Mouse (Mus musculus): ENCODE results near the gene Ccdc183. TPM values are rescaled to one million over a fixed set of nuclear protein-coding genes. Genes with fewer than 3 reads are reported as not detected.

Ccdc183 gene
- polyA plus RNA-seq, 1 experiment from 2014 or later: 0.18 TPM

GRCm38 (mm10) chr2:25583571-25583970 lies 33.9 kb downstream of the Ccdc183 start:
- Histone ChIP-seq H3K36me3 (peaks cover 58% of the 10 kb centered on the region), H3K9me3 (no peaks in the 10 kb centered on the region), H3K4me1 (replicated peaks) (peaks cover 45% of the 10 kb centered on the region), H3K27me3 (peaks cover 28% of the 10 kb centered on the region), H3K4me3 (replicated peaks) (no peak overlapping the region), H3K27ac (no peak overlapping the region), H3K4me2 (no peak overlapping the region), H3K9ac (replicated peaks) (no peak overlapping the region)
- 79% methylated on average over 4 of the region's 4 CpGs for WGBS
- no peak for ATAC-seq (ENCODE audit: insufficient number of reproducible peaks, insufficient read depth, low FRiP score, low TSS enrichment, low read depth)

- Histone ChIP-seq H3K27me3 (peaks cover 32% of the 10 kb centered on the region), H3K36me3 (peaks cover 53% of the 10 kb centered on the region), H3K4me1 (replicated peaks) (peaks cover 50% of the 10 kb centered on the region), H3K27ac (no peak overlapping the region), H3K4me2 (no peak overlapping the region), H3K4me3 (replicated peaks) (no peak overlapping the region), H3K9me3 (no peaks in the 10 kb centered on the region), H3K9ac (replicated peaks) (peak overlapping the region; percentile 27; the same call in 1 of the 2 replicates)
- no peak for ATAC-seq (ENCODE audit: insufficient number of reproducible peaks, insufficient read depth, low FRiP score, low TSS enrichment, low read depth)
- 81% methylated on average over 6 of the region's 6 CpGs for WGBS
These were observed 34.4 kb downstream of the Ccdc183 start for GRCm38 (mm10) chr2:25583120-25583481.

GRCm38 (mm10) chr2:25582466-25583119 lies 34.9 kb downstream of the Ccdc183 start:
- WGBS: 61% methylated on average over 12 of the region's 12 CpGs
- Histone ChIP-seq H3K4me1 (replicated peaks) (peaks cover 55% of the 10 kb centered on the region), H3K27ac (no peak overlapping the region)

GRCm38 (mm10) chr2:25581901-25582301 lies 35.6 kb downstream of the Ccdc183 start:
- H3K27ac ChIP-seq: no peak overlapping the region
- peak overlapping the region; percentile 61 for H3K4me2 ChIP-seq
- peaks cover 41% of the 10 kb centered on the region for H3K36me3 ChIP-seq
- ATAC-seq (ENCODE audit: insufficient number of reproducible peaks, insufficient read depth, low FRiP score, low TSS enrichment, low read depth): no peak
- WGBS: 36% methylated on average over 6 of the region's 6 CpGs
- no peak overlapping the region for H3K9ac ChIP-seq (replicated peaks)
- H3K9me3 ChIP-seq: no peaks in the 10 kb centered on the region
- H3K4me3 ChIP-seq (replicated peaks): no peak overlapping the region
- H3K27me3 ChIP-seq: peaks cover 44% of the 10 kb centered on the region
- H3K4me1 ChIP-seq (replicated peaks): peaks cover 61% of the 10 kb centered on the region

More at GRCm38 (mm10) chr2:25582466-25583119, 34.9 kb downstream of the Ccdc183 start:
- Histone ChIP-seq H3K4me2 (no peak overlapping the region), H3K9me3 (no peaks in the 10 kb centered on the region), H3K27me3 (peaks cover 38% of the 10 kb centered on the region), H3K36me3 (peaks cover 48% of the 10 kb centered on the region), H3K4me3 (replicated peaks) (no peak overlapping the region), H3K9ac (replicated peaks) (peak overlapping the region; percentile 27; the same call in 1 of the 2 replicates)
- no peak for ATAC-seq (ENCODE audit: insufficient number of reproducible peaks, insufficient read depth, low FRiP score, low TSS enrichment, low read depth)

- no peak within 1 kb of the TSS for H3K9ac ChIP-seq (replicated peaks)
- H3K4me1 ChIP-seq (replicated peaks): peaks cover 61% of the 10 kb centered on the region
- H3K36me3 ChIP-seq: peaks cover 36% of the 10 kb centered on the region
- peak within 1 kb of the TSS; percentile 61 for H3K4me2 ChIP-seq
- WGBS: 7% methylated on average over 19 of the region's 19 CpGs
- H3K27me3 ChIP-seq: peaks cover 50% of the 10 kb centered on the region
- no peaks in the 10 kb centered on the region for H3K9me3 ChIP-seq
- peak; percentile 66 for ATAC-seq (ENCODE audit: insufficient number of reproducible peaks, insufficient read depth, low FRiP score, low TSS enrichment, low read depth)
- H3K27ac ChIP-seq: no peak within 1 kb of the TSS
- peak within 1 kb of the TSS; percentile 31 for H3K4me3 ChIP-seq (replicated peaks)
These were observed 36.1 kb downstream of the Ccdc183 start, which contains the start of gene Ajm1 for GRCm38 (mm10) chr2:25581294-25581864. Ajm1 (minus strand) TSS chr2:25581757.

- Histone ChIP-seq H3K4me3 (replicated peaks) (no peak overlapping the region), H3K36me3 (peaks cover 31% of the 10 kb centered on the region), H3K4me1 (replicated peaks) (peaks cover 67% of the 10 kb centered on the region), H3K27me3 (peaks cover 57% of the 10 kb centered on the region), H3K4me2 (no peak overlapping the region; the same call in 1 of the 2 replicates), H3K9me3 (no peaks in the 10 kb centered on the region), H3K9ac (replicated peaks) (no peak overlapping the region), H3K27ac (no peak overlapping the region)
- no peak for ATAC-seq (ENCODE audit: insufficient number of reproducible peaks, insufficient read depth, low FRiP score, low TSS enrichment, low read depth)
- WGBS: 49% methylated on average over 6 of the region's 6 CpGs
These were observed 36.8 kb downstream of the Ccdc183 start for GRCm38 (mm10) chr2:25580621-25581101.

GRCm38 (mm10) chr2:25579737-25580460 lies 37.6 kb downstream of the Ccdc183 start:
- Histone ChIP-seq H3K4me3 (replicated peaks) (peak overlapping the region; percentile 33), H3K4me2 (peak overlapping the region; percentile 53), H3K4me1 (replicated peaks) (peaks cover 71% of the 10 kb centered on the region), H3K27ac (no peak overlapping the region), H3K36me3 (peaks cover 23% of the 10 kb centered on the region), H3K9ac (replicated peaks) (peak overlapping the region; percentile 31; the same call in 1 of the 2 replicates), H3K9me3 (no peaks in the 10 kb centered on the region), H3K27me3 (peaks cover 57% of the 10 kb centered on the region)
- whole genome bisulfite sequencing: 4% methylated on average over 27 of the region's 27 CpGs
- no peak for ATAC-seq (ENCODE audit: insufficient number of reproducible peaks, insufficient read depth, low FRiP score, low TSS enrichment, low read depth)

- ATAC-seq (ENCODE audit: insufficient number of reproducible peaks, insufficient read depth, low FRiP score, low TSS enrichment, low read depth): no peak
- Histone ChIP-seq H3K27ac (no peak overlapping the region), H3K27me3 (peaks cover 57% of the 10 kb centered on the region), H3K36me3 (peaks cover 15% of the 10 kb centered on the region), H3K4me1 (replicated peaks) (peaks cover 73% of the 10 kb centered on the region), H3K9ac (replicated peaks) (peak overlapping the region; percentile 31; the same call in 1 of the 2 replicates), H3K9me3 (no peaks in the 10 kb centered on the region), H3K4me2 (peak overlapping the region; percentile 53), H3K4me3 (replicated peaks) (peak overlapping the region; percentile 33)
- 6% methylated on average over 71 of the region's 77 CpGs for WGBS
These were observed 38.4 kb downstream of the Ccdc183 start for GRCm38 (mm10) chr2:25578796-25579736.

GRCm38 (mm10) chr2:25577951-25578795 lies 39.3 kb downstream of the Ccdc183 start:
- no peak overlapping the region; the same call in 1 of the 2 replicates for H3K9ac ChIP-seq (replicated peaks)
- peaks cover 9% of the 10 kb centered on the region for H3K36me3 ChIP-seq
- H3K27me3 ChIP-seq: peaks cover 57% of the 10 kb centered on the region
- no peak for ATAC-seq (ENCODE audit: insufficient number of reproducible peaks, insufficient read depth, low FRiP score, low TSS enrichment, low read depth)
- H3K9me3 ChIP-seq: no peaks in the 10 kb centered on the region
- peak overlapping the region; percentile 33 for H3K4me3 ChIP-seq (replicated peaks)
- peaks cover 77% of the 10 kb centered on the region for H3K4me1 ChIP-seq (replicated peaks)
- no peak overlapping the region for H3K27ac ChIP-seq
- 5% methylated on average over 75 of the region's 75 CpGs for WGBS
- H3K4me2 ChIP-seq: peak overlapping the region; percentile 53

All from limb, embryonic 12.5 days (tissue).